Mouse (Mus musculus) R1 (cell line): Measurements from ENCODE around the gene Pde6h.

Experiments used
- DNase-seq: peaks from one replicate; pipeline ENCODE4 v3.0.0-alpha.2; 2018; ENCODE audit warnings: low read depth, low spot score

The Pde6h gene

DNA sequence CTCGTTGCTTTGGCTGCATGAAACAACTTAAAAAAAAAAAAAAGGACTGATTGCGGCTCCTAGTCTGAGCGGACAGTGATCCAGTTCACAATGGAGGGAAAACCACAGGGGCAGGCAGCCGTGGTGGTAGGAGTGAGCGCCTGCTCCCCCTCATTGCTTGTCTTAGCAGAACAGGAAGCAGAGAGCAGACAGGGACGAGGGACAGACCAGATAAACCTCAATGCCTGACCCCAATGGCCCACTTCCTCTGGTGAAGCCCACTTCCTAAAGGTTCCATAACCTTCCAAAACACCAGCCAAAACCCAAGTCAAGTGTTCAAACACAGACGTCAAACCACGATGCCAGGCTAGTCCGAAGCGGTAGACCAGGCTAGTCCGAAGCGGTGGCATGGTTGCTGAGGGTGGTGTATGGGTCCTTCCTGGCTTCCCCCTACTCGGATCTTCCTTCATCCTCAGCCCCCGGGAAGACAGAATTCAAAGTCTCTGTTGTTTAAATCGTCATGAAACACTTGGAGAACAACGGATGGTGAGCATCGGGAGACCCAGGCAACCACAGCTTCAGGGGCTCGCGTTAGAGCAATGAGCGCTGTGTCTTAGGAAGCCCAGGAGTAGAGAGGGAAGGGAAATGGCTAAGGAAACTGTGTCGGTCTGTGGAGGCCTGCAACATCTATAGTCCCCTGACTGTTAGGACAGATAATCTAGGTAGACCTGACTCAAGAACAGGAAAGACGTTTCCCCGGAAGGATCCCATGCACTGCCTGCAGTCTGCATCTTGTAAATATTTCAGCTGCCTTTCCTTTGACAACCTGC, 55.8 kb downstream of the Pde6h start:
- no peak for DNase-seq

GRCm38 (mm10) chr6:136980331-136980746, 56.7 kb downstream of the Pde6h start:
- peak; percentile 42 for DNase-seq

DNA sequence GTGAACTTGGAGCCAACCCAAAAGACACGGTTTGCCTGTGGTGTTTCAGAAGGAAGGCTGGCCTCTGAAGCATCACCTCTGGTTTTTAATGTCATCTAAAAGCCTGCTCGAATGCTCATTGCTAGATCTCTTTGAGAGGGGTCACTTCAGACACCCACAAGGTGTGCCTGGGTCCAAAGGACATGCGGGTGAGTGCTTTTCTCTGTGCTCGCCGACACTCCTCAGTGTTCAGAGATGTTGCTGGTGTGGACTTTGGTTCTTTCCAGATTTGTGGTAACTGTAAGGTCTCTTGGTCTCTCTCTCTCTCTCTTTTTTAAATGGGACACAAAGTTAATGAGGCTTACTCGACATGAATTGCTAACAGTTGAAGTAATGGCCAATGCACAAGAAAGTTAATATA, 58.9 kb downstream of the Pde6h start:
- DNase-seq, result no peak

DNA sequence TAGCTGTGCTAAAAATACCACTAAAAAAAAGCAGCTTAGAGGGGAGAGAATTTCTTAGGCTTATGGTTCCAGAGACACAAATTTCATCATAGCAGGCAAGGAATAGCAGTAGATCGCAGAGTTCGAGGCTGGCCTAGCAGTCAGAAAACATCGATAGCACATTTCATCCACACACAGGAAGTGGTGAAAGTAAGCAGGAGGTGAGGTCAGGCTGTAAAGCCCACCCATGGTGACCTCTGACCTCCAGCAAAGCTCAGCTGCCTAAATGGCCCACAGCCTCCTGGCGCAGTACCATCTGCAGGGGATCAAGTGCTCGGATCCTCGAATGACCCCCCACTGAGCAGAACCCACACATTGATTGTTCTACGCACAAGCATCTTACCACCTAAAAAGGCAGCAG, 59.6 kb downstream of the Pde6h start:
- peak; percentile 82 for DNase-seq

DNA sequence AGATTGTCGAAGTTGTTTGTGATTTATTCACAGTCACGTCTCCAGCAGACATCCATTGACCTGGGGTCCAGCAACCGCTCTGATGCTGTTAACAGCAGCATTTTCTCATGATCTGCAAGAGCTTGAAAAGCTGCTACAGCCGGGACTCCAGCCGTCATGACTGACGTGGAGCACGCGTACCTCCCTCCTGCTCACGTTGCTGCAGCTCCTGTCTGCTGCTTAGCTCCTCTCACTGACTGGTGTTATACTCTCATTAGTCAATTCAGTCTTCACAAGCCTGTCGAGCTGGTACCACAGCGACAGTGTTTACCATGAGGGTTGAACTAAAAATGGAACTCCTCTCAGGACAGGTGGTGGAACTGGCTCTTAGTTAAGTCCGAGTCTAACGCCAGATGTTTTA, 62.4 kb downstream of the Pde6h start:
- DNase-seq, result no peak

DNA sequence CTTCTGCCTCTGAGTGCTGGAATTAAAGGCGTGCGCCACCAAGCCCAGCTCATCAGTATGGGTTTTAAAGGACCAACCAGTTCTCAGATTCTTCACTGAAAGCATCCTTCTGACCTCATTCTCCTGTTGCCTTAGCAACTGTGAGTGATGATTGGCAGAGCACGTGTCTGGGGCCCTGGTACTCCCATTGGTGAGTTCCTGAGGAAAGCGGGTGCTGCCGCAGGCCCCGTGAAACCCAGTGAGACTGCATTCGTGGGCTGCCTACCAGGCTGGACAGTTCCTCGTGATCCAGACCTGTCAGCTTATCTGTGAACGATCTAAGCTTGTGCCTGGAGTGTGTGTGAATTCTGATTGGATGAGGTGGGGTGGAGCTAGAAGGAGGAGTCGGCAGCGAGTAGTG, 63.1 kb downstream of the Pde6h start:
- peak; percentile 87 for DNase-seq

DNA sequence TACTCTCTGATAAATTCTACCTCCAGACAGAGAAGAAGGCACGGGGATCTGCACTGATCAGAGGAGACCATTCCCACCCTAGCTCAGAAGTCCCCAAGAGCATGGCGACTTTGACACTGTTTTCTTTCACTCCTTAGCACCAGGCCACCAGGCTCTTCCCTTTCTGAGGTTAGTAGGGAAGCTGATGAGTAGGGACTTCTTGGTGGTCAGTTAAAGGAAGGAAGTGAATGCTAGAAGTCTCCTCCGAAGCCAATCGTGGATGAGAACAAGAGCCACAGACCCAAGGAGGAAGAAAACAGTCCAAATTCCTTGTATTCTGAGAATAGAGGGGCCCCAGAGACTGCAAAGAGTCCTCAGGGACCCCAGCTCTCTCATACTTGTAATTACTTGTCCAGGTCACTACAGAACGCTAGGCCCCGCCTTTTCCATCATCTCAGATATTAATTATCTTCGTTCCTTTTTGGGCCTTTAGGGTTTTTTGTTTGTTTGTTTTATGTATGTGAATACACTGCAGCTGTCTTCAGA, 65.0 kb downstream of the Pde6h start:
- DNase-seq, result no peak

GRCm38 (mm10) chr6:136989824-136990497, 66.3 kb downstream of the Pde6h start:
- peak; percentile 94 for DNase-seq

GRCm38 (mm10) chr6:136990557-136990956, 66.9 kb downstream of the Pde6h start:
- DNase-seq, result no peak

GRCm38 (mm10) chr6:136993574-136993973, 69.9 kb downstream of the Pde6h start:
- DNase-seq, result no peak

- DNase-seq, result peak; percentile 60
Measured at GRCm38 (mm10) chr6:136995533-136995932, 71.9 kb downstream of the Pde6h start.

- no peak for DNase-seq
Measured at GRCm38 (mm10) chr6:136996336-136996735, 72.7 kb downstream of the Pde6h start.

DNA sequence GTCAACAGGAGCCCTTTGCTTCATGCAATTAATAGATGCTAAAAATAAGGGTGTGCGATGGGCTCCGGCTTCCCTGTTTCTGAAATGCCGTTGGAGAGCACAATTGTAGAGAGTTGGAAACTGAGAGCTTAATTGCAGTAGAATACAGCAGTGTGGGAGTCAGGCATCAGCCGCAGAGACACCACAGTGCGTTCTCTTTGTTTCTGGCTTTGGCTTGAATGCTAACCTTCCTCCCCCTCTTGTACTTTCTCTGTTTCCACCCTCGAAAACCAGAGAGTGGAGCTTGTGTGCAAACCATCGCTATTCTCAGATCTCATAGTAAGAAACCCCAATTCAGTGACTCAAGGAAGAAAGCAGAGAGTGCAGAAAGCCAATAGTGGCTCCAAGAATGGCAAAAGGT, 74.5 kb downstream of the Pde6h start:
- no peak for DNase-seq

- peak; percentile 27 for DNase-seq
Measured at GRCm38 (mm10) chr6:136999009-136999408, 75.4 kb downstream of the Pde6h start.

- peak; percentile 95 for DNase-seq
Measured at GRCm38 (mm10) chr6:136999707-137000446, 76.2 kb downstream of the Pde6h start.

DNA sequence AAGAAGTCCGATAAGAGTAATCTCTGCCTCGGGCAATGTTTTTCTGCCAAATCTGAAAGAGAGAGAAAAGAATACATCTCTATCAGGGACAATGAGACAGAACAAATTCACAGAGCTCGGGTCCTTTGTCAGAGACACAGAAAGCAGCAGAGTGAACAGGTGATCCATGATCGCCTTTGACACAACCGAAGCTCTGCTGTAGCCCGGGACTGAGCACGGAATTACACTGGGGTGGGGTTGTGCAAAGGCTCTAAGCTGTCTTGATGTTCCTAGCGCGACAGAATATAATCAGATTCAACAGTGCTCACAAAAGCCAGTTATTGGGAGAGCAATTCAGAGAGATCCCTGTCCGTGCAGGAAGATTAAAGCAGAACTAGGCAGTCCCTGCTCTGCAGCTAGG, 77.1 kb downstream of the Pde6h start:
- peak; percentile 39 for DNase-seq

GRCm38 (mm10) chr6:137001267-137002168, 77.9 kb downstream of the Pde6h start:
- peak; percentile 92 for DNase-seq

DNA sequence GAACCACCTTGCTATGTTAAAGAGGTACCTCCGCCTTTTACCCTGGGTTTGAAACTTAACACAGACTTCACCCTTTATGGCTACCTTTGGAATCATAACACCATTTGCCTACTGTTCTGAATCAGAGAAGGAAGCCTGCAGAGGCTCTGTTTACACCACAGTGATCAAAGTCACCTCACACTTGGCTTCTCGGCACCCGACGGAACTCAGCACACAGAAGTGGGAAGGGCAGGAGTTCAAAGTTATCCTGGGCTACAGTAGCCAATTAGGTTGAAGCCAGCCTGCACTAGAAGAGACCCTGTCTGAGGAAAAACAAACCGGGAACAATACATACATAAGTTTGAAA, 78.5 kb downstream of the Pde6h start:
- DNase-seq, result no peak

- no peak for DNase-seq
Measured at GRCm38 (mm10) chr6:137004359-137004758, 80.7 kb downstream of the Pde6h start.

GRCm38 (mm10) chr6:137011187-137011586, 87.6 kb downstream of the Pde6h start:
- DNase-seq, result no peak

GRCm38 (mm10) chr6:137014346-137014745, 90.7 kb downstream of the Pde6h start:
- no peak for DNase-seq
